Mouse (Mus musculus): ENCODE measurements around the gene Pdcd1lg2.

DNA sequence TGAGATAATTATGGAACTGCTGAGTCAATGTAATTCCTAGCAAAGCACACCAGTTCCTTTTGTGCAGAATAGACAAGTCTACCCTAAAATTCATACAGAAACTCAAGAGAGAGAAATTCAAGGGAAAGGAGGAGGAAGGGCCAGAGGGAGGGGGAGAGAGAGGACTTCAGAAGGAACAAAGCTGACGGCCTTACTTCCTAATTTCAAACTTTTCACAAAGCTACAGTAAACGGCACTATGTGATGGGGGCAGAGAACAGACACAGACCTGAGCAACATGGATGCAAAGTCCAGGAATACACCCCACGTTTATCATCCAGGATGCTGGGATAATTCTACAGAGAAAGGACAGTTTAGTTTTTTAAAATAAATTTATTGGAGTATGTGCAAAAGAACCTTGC, 8.8 kb downstream of the Pdcd1lg2 start:
- TF ChIP-seq CTCF (IDR thresholded peaks at IDR 0.05; ENCODE audit: borderline replicate concordance, insufficient read depth, low read depth, low read length) (no peak), POLR2A (IDR thresholded peaks at IDR 0.05; ENCODE audit: borderline replicate concordance, insufficient read depth, low read length) (no peak)
